Mouse (Mus musculus): Measurements from ENCODE around the gene Pik3ip1. TPM values are rescaled to one million over a fixed set of nuclear protein-coding genes. Genes with fewer than 3 reads are reported as not detected.

Gene Pik3ip1
- polyA plus RNA-seq, 2 experiments, result 0.42 to 0.79 TPM

DNA sequence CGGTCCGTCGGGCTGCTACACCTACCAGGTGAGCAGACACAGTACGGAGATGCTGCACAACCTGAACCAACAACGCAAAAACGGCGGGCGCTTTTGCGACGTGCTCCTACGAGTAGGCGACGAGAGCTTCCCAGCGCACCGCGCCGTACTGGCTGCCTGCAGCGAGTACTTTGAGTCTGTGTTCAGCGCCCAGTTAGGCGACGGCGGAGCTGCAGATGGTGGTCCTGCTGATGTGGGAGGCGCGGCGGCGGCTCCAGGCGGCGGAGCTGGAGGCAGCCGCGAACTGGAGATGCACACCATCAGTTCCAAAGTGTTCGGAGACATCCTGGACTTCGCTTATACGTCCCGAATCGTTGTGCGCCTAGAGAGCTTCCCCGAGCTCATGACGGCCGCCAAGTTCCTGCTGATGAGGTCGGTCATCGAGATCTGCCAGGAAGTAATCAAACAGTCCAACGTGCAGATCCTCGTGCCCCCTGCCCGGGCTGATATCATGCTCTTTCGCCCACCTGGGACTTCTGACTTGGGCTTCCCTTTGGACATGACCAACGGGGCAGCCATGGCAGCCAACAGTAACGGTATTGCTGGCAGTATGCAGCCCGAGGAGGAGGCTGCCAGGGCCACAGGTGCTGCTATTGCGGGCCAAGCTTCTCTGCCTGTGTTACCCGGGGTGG is 39.4 kb upstream of the Pik3ip1 start:
- H3K9me3 ChIP-seq (ENCODE audit: control insufficient read depth, low read length), result no peaks in the 10 kb centered on the region
- H3K4me1 ChIP-seq (replicated peaks; ENCODE audit: control insufficient read depth in 2 of 2, insufficient read depth in 2 of 2, low read length in 1 of 2), result peaks cover 3 to 33% of the 10 kb centered on the region in 2 experiments
- no peaks in the 10 kb centered on the region for H3K27me3 ChIP-seq (ENCODE audit: control insufficient read depth, insufficient read depth, low read length)
- TF ChIP-seq CTCF (IDR thresholded peaks at IDR 0.05; ENCODE audit: low read depth), result no peak
- TF ChIP-seq EP300 (IDR thresholded peaks at IDR 0.05; ENCODE audit: low read depth), result no peak
- peak overlapping the region; percentile 99 for H3K4me2 ChIP-seq (ENCODE audit: low read depth)
- DNase-seq (ENCODE audit: low read depth in 3 of 3, low spot score in 3 of 3) (peak in 1 of 3 experiments; percentile 48), ATAC-seq (ENCODE audit: insufficient read depth) (peak; percentile 25)
- H3K9ac ChIP-seq (replicated peaks), result peak overlapping the region; percentile 73
- peak overlapping the region; percentile 74 for H3K27ac ChIP-seq
- under 1% methylated on average over 50 of the region's 50 CpGs for WGBS (ENCODE audit: insufficient replicate concordance)
- peaks cover 19% of the 10 kb centered on the region for H3K36me3 ChIP-seq (replicated peaks; ENCODE audit: control insufficient read depth, insufficient read depth, low read depth)
- peak overlapping the region; percentile 80 to 87 for H3K4me3 ChIP-seq (ENCODE audit: insufficient read depth in 1 of 2, low read depth in 2 of 2, low read length in 2 of 2)

DNA sequence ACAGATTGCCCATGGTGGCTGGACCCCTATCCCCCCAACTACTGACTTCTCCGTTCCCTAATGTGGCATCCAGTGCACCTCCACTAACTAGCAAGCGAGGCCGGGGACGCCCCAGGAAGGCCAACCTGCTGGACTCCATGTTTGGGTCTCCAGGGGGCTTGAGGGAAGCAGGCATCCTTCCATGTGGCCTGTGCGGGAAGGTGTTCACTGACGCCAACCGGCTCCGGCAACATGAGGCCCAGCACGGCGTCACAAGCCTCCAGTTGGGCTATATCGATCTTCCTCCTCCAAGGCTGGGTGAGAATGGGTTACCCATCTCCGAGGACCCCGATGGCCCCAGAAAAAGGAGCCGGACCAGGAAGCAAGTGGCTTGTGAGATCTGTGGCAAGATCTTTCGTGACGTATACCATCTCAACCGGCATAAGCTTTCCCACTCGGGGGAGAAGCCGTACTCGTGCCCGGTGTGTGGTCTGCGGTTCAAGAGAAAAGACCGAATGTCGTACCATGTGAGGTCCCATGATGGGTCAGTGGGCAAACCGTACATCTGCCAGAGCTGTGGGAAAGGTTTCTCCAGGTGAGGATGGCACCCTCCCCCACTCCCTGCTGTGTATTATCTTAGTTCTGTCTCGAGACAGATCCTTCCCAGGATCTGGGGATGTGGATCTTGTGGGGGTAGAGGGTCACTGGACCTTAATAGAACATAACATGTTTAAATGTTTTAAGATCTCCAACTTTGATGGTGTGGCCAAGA is 38.7 kb upstream of the Pik3ip1 start:
- DNase-seq (ENCODE audit: low read depth in 3 of 3, low spot score in 3 of 3) (no peak), ATAC-seq (ENCODE audit: insufficient read depth) (no peak)
- TF ChIP-seq CTCF (IDR thresholded peaks at IDR 0.05; ENCODE audit: low read depth) (no peak), EP300 (IDR thresholded peaks at IDR 0.05; ENCODE audit: low read depth) (no peak)
- peaks cover 3 to 33% of the 10 kb centered on the region in 2 experiments for H3K4me1 ChIP-seq (replicated peaks; ENCODE audit: control insufficient read depth in 2 of 2, insufficient read depth in 2 of 2, low read length in 1 of 2)
- H3K36me3 ChIP-seq (replicated peaks; ENCODE audit: control insufficient read depth, insufficient read depth, low read depth), result peaks cover 21% of the 10 kb centered on the region
- H3K27ac ChIP-seq, result peak overlapping the region; percentile 74
- no peaks in the 10 kb centered on the region for H3K9me3 ChIP-seq (ENCODE audit: control insufficient read depth, low read length)
- peak overlapping the region; percentile 80 to 87 for H3K4me3 ChIP-seq (ENCODE audit: insufficient read depth in 1 of 2, low read depth in 2 of 2, low read length in 2 of 2)
- peak overlapping the region; percentile 73 for H3K9ac ChIP-seq (replicated peaks)
- H3K27me3 ChIP-seq (ENCODE audit: control insufficient read depth, insufficient read depth, low read length), result no peaks in the 10 kb centered on the region
- H3K4me2 ChIP-seq (ENCODE audit: low read depth), result peak overlapping the region; percentile 99
- WGBS (ENCODE audit: insufficient replicate concordance), result under 1% methylated on average over 26 of the region's 26 CpGs

DNA sequence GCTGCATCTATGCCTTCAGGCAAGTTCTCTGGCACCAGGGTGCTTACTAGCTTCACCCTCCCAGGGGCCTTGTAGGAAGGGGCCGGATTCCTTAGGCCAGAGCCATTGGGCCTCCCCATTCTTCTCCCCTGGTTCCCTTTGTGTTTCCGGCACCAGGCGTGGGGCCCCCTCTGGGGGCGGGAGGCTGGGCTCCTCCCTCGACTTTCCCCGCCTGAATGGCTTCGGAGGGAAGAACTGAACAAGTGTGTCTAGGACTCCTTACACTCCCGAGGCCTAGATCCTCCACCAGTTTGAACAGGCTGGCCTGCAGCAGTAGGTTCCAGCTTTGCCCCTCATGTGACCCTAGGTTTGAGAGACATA is 38.2 kb upstream of the Pik3ip1 start:
- Histone ChIP-seq H3K9ac (replicated peaks) (peak overlapping the region; percentile 73), H3K4me3 (ENCODE audit: insufficient read depth in 1 of 2, low read depth in 2 of 2, low read length in 2 of 2) (peak overlapping the region; percentile 80 to 87), H3K4me1 (replicated peaks; ENCODE audit: control insufficient read depth in 2 of 2, insufficient read depth in 2 of 2, low read length in 1 of 2) (peaks cover 3 to 33% of the 10 kb centered on the region in 2 experiments), H3K27ac (peak overlapping the region; percentile 74), H3K36me3 (replicated peaks; ENCODE audit: control insufficient read depth, insufficient read depth, low read depth) (peaks cover 26% of the 10 kb centered on the region), H3K9me3 (ENCODE audit: control insufficient read depth, low read length) (no peaks in the 10 kb centered on the region), H3K4me2 (ENCODE audit: low read depth) (peak overlapping the region; percentile 99), H3K27me3 (ENCODE audit: control insufficient read depth, insufficient read depth, low read length) (no peaks in the 10 kb centered on the region)
- no peak for TF ChIP-seq EP300 (IDR thresholded peaks at IDR 0.05; ENCODE audit: low read depth)
- 0 out of 2 replicates have a peak, but pooled peaks have one; percentile 18 for TF ChIP-seq CTCF (IDR thresholded peaks at IDR 0.05; ENCODE audit: low read depth)
- DNase-seq (ENCODE audit: low read depth in 3 of 3, low spot score in 3 of 3) (peak in 2 of 3 experiments; percentile 58 to 67), ATAC-seq (ENCODE audit: insufficient read depth) (peak; percentile 24)
- 0% methylated on average over 8 of the region's 8 CpGs for WGBS (ENCODE audit: insufficient replicate concordance)

DNA sequence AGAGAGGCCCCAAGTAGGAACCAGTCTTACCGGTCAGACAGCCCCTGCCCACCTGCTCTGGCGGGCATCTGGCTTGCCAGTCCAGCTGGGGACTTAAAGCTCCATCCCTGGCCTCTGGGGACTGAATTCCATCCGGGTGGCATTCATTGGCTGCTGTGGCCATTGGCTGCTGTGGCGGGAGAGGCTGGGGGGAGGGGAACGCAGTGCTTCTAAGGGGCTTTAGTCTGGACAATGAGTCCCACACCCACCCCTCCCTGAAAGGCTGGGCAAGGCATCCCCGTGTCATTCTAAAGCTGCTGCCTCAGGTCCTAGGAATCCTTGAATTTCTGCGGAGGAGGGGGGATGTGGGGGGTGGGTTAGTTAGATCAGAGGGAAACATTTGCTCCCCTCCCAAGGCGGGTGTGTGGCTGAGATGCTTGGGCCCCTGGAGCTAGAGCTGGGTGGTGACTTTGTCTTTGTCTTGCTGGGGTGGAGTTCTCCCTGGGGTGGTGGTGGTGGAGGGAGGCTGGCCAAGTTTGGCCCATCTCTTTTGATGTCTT is 37.4 kb upstream of the Pik3ip1 start:
- no peaks in the 10 kb centered on the region for H3K9me3 ChIP-seq (ENCODE audit: control insufficient read depth, low read length)
- 1% methylated on average over 8 of the region's 8 CpGs for WGBS (ENCODE audit: insufficient replicate concordance)
- peak overlapping the region; percentile 73 for H3K9ac ChIP-seq (replicated peaks)
- H3K36me3 ChIP-seq (replicated peaks; ENCODE audit: control insufficient read depth, insufficient read depth, low read depth), result peaks cover 26% of the 10 kb centered on the region
- DNase-seq (ENCODE audit: low read depth in 3 of 3, low spot score in 3 of 3) (no peak), ATAC-seq (ENCODE audit: insufficient read depth) (no peak)
- peaks cover 3 to 33% of the 10 kb centered on the region in 2 experiments for H3K4me1 ChIP-seq (replicated peaks; ENCODE audit: control insufficient read depth in 2 of 2, insufficient read depth in 2 of 2, low read length in 1 of 2)
- TF ChIP-seq EP300 (IDR thresholded peaks at IDR 0.05; ENCODE audit: low read depth), result no peak
- no peak for TF ChIP-seq CTCF (IDR thresholded peaks at IDR 0.05; ENCODE audit: low read depth)
- H3K27ac ChIP-seq, result peak overlapping the region; percentile 74
- peak overlapping the region; percentile 99 for H3K4me2 ChIP-seq (ENCODE audit: low read depth)
- peak overlapping the region; percentile 80 to 87 for H3K4me3 ChIP-seq (ENCODE audit: insufficient read depth in 1 of 2, low read depth in 2 of 2, low read length in 2 of 2)
- H3K27me3 ChIP-seq (ENCODE audit: control insufficient read depth, insufficient read depth, low read length), result no peaks in the 10 kb centered on the region

DNA sequence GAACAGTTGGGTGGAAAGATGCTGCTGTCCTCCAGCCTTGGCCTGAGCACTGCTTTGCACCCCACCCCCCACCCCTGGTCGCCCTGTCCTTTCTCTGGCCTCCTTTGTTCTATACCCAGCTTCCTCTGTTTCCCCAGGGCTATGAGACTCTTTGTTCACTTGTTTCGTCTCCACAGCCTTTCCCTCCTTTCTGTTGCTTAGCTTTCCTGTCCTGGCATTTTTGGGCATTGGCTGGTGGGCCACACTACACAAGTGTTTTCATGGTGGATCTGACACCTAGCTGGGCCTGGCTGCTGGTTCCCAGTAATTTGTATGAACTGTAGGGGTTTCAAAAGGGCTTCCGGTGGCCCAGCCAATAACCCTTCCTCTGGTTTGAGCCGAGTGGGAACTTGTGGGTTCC is 36.8 kb upstream of the Pik3ip1 start:
- no peak for DNase-seq (ENCODE audit: low read depth in 3 of 3, low spot score in 3 of 3)
- no peak for ATAC-seq (ENCODE audit: insufficient read depth)
- TF ChIP-seq CTCF (IDR thresholded peaks at IDR 0.05; ENCODE audit: low read depth) (no peak), EP300 (IDR thresholded peaks at IDR 0.05; ENCODE audit: low read depth) (no peak)
- Histone ChIP-seq H3K9ac (replicated peaks) (peak overlapping the region; percentile 73), H3K4me3 (ENCODE audit: insufficient read depth in 1 of 2, low read depth in 2 of 2, low read length in 2 of 2) (peak overlapping the region; percentile 0 to 80; a peak in 2 of 4 replicates), H3K27ac (no peak overlapping the region), H3K27me3 (ENCODE audit: control insufficient read depth, insufficient read depth, low read length) (no peaks in the 10 kb centered on the region), H3K4me2 (ENCODE audit: low read depth) (peak overlapping the region; percentile 99), H3K36me3 (replicated peaks; ENCODE audit: control insufficient read depth, insufficient read depth, low read depth) (peaks cover 26% of the 10 kb centered on the region), H3K4me1 (replicated peaks; ENCODE audit: control insufficient read depth in 2 of 2, insufficient read depth in 2 of 2, low read length in 1 of 2) (peaks cover 3 to 28% of the 10 kb centered on the region in 2 experiments), H3K9me3 (ENCODE audit: control insufficient read depth, low read length) (no peaks in the 10 kb centered on the region)
- WGBS (ENCODE audit: insufficient replicate concordance), result 40% methylated on average over 4 of the region's 4 CpGs
